Mouse (Mus musculus): ENCODE results near the gene Slc22a8.
A peak's percentile ranks its signal among the peaks of the same experiment; 100 is the strongest.

Slc22a8 gene

DNA sequence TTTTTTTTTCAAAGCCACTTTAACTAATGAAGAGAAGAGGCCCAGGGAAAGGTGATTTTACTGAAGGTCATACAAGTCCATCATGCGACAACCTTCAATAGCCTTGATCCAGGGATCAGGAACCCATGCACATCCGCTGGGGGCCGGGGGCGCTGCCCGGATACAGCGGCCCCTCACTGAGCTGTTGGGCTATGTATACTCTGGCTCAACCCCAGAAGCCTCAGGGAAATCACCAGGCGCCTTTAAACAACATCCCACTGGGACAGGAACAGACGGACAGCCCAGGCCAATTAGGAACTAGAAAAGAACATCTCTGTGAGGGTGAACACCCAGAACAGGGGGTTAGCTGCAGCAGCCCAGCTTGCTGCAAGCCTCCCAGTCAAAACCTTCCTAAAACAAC lies at the start of gene Slc22a8:
TSS of gene Slc22a8 (plus strand) at position 301 of the 400 bp plus-strand sequence.
- no peak for DNase-seq (ENCODE audit: low spot score)

DNA sequence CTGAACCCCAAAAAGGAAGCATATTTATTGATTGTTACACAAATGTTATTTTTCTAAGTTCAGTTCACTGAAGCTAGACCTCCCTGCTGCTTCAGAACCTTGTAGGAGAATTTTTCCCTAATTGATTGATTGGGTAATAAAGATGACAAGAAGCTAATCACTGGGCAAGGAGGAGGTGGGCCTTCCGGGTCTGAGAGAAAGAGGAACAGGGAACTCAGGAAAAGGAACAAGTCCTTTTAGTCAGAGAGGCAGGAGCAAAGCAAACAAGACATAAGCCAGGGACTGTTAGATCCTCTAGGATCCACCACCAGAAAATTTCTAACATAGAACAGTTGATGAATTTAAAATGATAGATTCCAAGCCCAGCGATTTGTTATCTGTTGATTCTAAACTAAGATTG lies 32.2 kb upstream of the Slc22a8 start:
- DNase-seq (ENCODE audit: low spot score) = no peak

DNA sequence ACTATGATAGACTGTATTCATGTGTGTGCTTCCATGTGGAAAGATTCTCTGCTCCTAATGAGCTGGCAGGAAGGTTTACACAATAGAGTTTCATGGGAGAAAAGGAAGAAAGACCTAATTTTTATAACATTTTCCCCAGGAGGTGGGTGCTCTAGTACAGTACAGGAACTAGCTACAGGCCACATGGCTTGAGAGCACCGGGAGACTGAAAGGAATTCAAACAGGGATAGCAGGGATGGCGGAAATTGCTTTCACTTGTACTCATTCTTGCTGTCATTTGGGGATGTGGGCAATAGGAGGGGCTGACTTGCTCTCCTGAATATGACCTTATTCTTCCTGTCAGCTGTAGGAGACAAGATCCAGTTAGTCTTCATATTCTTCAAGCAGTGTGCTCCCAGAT lies 27.0 kb upstream of the Slc22a8 start:
- no peak for DNase-seq (ENCODE audit: low spot score)

DNA sequence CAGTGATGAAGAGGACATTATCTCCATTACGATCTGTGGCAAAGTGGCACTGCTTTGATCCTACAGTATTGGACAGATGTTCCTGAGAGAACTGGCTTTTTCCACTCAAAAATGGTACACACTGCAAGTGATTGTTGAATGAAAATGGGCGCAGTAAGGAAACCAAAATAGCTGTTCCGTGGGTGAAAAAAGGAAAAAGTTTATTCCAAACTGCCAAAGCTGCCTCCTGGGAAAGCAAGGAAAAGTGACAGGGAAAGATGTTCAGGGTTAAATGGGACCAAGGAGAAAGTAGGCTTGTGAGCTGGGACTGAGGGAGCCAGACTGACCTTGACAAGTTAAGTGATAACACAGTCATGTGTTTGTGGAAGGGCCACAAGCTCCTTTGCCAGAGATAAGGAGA lies 26.6 kb upstream of the Slc22a8 start:
- DNase-seq (ENCODE audit: low spot score) = no peak

DNA sequence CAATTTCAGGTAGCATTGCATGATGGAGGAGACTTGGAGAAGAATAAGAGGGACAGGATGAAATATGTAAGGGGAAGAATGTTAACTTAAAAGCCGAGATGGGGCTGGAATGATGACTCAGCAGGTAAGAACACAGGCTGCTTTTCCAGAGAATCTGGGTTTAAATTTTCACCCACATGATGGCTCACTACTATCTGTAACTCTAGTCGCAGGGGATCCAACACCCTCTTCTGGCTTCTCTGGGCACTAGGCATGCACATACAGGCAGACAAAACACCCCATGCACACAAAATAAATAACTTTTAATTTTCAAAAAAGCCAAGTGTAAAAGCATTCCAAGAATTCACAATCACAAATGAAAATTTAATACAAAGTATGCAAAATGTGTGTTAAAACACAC lies 25.8 kb upstream of the Slc22a8 start:
- no peak for DNase-seq (ENCODE audit: low spot score)

DNA sequence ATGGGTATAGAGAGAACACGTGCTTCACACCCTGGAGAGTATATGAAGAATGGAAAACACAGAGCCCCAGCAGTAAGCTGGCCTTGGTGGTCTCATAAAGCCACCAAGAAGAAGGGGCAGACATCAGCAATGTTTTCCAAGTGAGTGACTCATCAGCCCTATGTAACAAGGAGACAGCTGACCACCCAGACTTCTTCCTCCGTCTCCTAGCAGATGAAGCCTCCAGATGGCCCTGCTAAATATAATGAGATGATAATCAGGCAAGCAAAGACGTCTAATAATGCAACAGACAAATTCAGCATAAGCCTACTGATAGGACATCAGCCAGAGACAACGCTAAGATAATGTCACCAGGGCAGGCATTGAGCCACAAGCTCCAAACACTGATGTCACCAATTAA lies 25.1 kb upstream of the Slc22a8 start:
- DNase-seq (ENCODE audit: low spot score) = no peak

DNA sequence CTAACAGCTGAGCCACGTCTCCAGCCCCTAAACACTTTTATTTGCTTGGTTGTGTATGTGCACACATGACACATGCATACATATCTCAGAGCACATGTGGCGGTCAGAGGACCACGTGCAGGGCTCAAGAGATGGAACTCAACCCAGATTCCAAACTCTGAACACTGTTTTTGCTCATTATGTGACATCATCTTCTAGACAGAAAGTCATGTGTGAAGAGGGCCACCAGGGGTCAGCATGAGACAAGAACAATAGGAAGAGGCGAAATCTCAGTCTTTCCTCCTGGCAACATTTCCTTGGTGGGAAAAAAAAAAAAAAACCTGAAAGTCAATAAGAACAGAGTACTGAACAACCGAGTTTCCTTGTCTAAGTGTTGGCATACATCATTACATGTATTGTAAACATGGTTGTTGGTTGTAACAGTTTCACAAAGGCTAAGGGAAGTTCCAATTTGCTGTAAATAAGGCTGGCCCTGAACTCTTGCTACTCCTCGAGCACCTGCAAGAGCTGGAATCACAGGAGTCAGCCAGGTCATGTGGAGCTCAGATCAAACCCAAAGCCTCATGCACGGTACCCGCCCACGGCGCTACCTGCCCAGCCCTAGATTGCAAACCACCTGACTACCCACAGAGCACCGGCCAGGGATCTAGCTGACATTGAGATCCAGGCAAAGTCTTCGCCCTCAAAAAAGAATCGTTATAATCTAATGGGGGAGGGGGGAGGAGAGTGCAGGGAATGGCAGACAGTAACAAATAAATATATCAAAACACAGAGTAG lies 23.8 kb upstream of the Slc22a8 start:
- no peak for DNase-seq (ENCODE audit: low spot score)

DNA sequence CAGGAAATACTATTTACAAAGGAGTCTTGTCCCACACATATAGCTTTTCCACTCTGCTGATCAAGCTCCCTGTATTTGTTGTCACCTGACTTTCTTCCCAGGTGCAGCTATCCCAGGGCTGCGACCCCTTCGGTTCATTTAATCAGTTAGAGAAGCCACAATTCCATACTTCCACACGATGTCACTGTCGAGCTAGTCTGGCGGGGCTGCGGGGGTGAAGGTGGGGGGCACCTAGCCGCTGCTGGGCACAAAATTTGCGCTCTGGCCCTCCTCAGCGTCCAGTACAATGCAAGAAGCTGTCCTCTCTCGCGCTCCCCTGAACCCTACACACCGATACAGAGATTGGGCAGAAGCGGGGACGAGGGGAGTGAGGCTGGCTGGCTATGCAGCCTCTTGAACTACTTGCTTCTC lies 21.6 kb upstream of the Slc22a8 start:
- DNase-seq (ENCODE audit: low spot score) = no peak

DNA sequence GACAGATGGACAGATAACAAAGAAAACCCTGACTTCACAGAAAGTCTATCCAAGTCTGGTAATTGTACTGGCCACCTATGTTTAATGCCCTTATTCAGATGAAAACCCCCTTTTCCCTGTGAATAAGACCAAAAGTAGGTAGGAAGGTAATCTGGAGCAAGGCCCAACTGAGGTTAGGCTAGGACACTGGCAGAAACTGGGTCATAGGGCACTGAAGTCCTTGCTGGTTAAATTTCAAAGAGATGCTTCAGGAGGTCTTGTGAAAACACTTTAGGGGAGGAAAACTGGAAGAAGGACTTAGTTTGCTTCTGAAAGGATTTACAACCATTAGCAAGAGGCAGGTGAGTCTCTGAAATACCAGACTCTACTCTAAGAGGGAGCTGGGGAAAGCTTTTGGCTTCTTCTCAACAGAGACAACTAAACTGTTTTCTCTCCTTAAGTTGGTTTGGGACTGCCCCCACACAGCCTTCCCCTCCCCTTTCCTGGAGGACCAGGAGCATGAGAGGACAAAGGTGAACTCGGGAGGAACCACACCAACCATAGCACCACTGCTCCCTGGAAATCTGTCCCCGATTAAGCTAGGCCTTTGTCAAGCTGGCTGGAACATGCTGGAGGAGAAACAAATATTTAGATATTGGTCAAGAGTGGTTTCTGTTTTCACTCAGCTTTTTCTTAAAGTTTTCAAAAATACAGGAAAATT lies 20.6 kb upstream of the Slc22a8 start:
- DNase-seq (ENCODE audit: low spot score) = no peak

DNA sequence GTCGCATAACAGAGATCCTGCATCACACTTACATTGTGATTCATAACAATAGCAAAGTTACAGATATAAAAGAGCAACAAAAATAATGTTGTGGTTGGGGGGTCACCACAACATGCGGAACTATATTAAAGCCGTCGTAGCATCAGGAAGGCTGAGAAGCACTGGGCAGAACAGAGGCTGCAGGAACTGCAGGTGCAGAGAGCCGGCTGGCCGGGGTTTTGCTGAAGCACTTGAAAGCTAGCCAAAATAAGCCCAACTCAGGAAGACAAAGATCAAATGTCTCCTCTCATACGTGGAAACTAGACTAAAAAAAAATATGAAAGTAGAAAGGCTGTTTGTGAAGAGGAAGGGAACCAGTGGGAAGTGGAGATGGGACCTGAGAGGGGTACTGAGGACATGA lies 19.3 kb upstream of the Slc22a8 start:
- DNase-seq (ENCODE audit: low spot score) = no peak

DNA sequence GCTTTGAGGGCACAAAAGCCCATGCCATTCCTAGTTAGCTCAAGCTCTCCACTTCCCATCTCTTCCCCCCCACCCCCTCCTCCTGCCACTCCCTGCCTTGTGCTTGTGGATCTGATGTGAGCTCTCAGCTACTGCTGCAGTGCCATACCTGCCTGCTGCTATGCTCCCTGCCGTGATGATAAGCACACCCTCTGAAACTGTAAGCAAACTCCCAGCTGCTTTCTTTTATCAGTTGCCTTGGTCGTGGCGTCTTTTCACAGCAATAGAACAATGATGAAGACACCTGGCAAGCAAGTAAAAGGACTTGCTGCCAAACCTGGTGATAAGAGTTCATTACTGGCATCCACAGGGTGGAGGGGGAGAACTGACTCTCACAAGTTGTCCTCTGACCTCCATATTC lies 18.6 kb upstream of the Slc22a8 start:
- DNase-seq (ENCODE audit: low spot score) = no peak

DNA sequence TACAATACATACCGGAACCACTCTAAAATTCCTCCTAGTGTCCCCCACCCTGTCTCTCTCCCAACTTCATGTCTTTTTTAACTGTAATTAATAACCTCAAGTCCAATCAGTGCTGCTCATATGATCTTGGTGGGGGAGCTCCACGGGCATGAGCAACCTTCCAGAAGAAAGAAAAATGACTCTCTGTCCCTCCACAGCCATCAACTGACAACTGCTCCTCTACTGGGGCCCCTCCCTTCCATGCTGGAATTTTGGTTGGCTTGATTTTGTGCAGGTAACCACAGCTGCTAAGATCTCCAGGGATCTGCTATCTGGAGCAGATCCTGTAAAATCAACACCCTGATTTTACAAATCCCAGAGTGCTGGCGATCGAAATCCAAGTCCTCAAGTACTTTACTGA lies 13.6 kb upstream of the Slc22a8 start:
- no peak for DNase-seq (ENCODE audit: low spot score)

DNA sequence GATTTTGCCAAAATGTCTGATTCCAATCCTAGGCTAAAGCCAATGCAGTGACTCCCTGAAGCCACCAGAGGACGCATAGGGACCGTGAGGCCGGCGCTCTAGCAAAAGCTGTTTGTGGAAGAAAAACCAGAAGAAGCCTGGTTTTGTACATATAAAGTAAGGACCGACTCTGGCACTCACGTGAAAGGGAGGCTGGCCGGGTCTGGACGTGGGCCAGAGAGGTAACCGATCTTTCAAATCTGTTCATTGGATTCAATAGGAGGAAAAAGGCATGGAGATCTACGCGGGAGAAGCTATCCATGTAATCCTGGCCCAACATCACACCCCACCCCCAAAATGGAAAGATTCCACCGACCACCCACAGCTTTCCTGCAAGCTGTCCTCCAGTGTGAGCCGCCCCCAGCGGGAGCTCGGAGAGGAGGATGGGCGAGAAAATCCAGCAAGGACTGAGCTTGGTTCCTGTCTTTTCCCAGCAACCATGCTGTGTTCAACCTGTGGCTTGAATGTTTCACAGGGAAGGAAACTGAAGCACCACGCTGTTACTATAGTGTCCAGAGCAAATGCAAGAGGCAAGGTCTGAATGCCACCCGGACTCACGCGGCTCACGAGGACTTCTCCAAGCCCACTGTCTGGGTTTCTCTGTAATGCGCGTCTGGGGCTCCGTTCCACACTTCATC lies 12.6 kb upstream of the Slc22a8 start:
- DNase-seq (ENCODE audit: low spot score) = peak; percentile 38

DNA sequence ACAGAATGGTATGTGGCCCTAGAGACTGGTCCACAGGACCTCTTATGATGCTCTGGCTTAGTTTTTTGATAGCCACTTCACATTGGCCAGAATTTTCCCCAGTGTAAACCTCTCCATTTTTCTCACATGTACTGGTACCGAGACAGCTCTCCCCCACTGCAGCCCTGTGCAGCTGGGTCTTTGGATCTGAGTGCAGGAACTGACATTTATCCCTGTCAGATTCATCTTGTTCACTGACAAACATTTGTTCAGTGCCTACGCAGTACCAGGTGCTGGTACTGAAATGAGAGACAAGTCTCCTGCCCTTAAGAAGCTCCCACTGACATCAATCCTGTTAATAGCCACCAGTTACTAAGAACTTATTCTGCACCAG lies 12.1 kb upstream of the Slc22a8 start:
- no peak for DNase-seq (ENCODE audit: low spot score)

DNA sequence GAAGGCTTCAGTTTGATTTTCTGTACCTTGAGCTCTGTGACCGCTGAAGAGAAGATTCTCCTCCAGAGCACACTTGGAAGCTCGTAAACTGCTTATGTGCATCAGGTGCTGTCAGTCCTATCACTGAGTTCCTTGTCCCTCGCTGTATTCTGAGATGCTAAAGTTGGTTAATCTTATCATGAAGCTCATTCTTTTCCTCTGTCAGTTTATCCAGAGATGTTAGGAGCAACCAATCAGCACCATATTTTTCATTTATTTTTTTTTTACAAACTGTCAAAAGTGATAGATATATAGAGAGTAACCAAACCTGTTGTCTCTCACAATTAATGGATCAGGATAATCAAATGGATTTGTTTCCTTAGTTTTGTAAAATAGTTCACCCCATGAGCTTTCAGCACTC lies 5.8 kb upstream of the Slc22a8 start:
- no peak for DNase-seq (ENCODE audit: low spot score)

DNA sequence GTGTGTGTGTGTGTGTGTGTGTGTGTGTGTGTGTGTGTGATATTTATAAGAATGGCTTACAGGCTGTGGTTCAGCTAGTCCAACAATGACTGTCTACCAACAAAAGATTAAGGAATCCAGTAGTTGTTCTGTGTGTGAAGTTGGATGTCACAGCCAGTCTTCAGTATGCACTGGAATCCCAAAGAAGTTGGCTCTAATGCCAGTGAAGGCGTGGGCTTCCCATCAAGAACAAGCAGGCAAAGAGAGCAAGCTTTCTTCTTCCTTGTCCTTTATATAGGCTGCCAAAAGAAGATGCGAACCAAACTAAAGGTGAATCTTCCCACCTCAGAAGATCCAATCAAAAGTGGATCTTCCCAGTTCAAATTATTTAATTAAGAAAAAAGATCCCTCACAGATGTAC lies 5.2 kb upstream of the Slc22a8 start:
- DNase-seq (ENCODE audit: low spot score) = no peak

DNA sequence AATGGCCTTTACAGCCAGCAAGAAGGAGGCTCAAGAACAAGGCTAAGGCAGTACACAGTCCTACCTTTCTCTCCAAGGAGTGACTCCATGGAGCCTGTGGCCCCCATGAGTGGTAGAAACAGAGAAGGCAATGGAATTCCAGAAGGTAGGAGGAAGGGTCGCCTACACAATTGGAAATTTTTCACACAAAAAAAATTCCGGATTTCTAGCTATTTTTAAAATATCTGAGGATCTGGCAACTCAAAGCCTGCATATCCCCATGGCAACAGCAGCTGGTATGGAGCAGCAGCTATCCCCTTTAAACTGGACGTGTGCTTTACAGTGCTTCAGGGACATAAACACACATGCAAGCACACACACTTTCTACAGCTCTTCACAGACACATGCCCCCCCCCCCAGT lies 4.7 kb upstream of the Slc22a8 start:
- DNase-seq (ENCODE audit: low spot score) = no peak

DNA sequence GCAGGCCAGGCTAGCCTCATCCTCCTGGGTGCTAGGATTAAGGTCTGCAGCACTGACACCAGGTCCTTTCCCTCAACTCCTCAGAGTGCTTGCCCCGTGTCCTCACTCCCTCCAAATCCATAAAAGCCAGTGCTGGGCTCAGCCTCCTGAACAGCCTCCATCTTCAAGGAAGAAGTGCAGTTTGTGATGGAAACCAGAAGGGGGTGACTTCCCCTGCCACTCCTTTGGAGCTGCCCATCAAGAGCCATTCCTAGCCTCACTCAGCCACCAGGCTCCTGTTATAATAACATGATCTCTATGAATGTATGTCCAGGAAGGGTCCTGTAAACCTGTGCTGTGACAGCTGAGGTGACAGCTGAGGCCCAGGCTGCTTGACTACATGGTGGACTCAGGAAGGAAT lies 3.7 kb upstream of the Slc22a8 start:
- DNase-seq (ENCODE audit: low spot score) = no peak

DNA sequence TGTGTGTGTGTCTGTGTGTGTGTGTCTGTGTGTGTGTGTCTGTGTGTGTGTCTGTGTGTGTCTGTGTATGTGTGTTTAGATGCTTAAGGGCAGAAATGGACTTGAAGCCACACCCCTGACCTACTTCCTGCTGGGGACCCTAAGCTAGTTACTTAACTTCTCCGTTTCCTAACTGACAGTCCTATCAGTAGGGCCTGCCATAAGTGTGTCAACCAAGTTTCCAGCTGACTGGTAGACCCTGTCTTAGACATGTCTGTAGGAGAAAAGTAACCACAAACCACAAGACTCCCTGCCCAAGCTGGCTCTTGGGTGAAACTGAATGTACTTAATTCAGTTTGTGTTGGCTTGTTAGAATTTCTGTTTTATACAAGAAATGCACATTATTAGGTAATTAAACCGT lies 1.1 kb downstream of the Slc22a8 start:
- peak; percentile 29 for DNase-seq (ENCODE audit: low spot score)

DNA sequence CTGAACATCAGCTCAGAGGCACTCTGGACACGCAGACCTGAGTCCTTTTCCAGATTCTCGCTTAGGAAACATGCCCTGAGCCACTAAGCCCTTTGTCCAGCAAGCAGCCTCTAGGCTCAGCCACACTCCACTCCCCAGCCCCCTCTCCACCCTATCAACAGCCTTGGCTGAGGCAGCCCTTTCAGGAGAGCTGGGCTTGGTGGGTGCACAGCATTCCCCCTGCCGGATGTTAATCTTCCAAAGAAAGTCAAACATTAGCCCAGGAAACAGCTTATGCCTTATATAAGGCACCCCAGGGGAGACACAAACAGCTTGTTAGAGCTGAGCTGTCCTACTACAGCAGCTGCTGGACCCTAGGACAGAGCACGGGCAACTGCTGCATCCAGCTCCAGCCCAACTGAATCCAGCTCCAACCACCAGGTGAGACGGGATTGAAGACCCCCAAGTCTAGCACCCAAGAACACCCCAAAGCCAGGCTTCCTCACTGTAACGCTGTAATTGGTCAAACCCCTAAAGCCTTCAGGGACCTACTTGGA lies 1.9 kb downstream of the Slc22a8 start:
- DNase-seq (ENCODE audit: low spot score) = no peak

DNA sequence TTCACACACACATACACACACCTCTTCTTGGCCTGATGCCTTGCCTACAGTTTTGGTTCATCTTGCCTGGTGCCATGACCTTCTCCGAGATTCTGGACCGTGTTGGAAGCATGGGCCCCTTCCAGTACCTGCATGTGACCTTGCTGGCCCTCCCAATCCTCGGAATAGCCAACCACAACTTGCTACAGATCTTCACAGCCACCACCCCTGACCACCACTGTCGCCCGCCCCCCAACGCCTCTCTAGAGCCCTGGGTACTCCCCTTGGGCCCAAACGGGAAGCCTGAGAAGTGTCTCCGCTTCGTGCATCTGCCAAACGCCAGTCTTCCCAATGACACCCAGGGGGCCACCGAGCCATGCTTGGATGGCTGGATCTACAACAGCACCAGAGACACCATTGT lies 2.8 kb downstream of the Slc22a8 start:
- DNase-seq (ENCODE audit: low spot score) = no peak

DNA sequence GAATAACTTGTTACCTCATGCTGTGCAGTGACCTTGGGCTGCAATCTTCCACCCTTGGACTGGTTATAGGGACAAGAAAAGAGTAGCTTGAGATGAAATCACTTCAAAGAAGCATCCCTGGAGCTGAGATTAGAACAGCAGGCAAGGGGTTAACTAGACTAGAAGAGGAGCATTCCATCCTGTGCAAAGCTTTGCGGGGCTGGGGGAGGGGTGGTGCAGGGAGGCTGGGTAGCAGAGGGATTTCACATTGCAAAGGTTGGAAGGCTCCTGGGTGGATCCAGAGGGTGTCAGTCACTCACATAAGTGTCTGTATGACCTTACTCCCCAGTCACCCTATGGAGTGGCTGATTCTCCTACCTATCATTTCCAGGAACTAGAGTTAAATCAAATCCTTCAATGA lies 3.5 kb downstream of the Slc22a8 start:
- DNase-seq (ENCODE audit: low spot score) = no peak

DNA sequence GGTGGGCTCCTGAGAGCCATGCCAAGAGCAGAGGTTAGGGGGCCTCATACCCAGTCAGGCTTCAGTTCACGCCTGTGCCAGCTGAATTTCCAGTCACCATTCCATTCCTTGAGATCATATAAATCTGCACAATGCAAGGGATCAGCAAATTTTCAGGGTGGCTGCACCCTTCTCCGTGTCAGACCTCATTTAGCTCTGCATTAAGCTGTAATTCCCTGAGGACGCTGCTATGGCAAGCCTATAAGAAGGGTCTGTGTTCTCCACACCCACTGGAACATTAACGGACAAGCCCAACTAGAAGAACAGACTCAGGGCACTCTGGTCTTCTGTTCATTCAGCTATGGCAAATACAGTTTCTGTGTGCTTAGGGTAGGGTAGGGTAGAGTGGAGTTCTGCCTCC lies 6.2 kb downstream of the Slc22a8 start:
- DNase-seq (ENCODE audit: low spot score) = no peak
